Mouse (Mus musculus) heart, postnatal 0 days (tissue): ENCODE measurements around the gene Prelid3b.

Experiments used
- CTCF ChIP-seq: IDR thresholded peaks from 2 replicates; pipeline ENCODE4 v1.5.1; 2016; ENCODE audit warnings: antibody characterized with exemption, control low read depth, low read depth
- EP300 ChIP-seq: IDR thresholded peaks from 2 replicates; pipeline ENCODE4 v1.6.1; 2016; ENCODE audit warnings: antibody characterized with exemption, low read depth

DNA sequence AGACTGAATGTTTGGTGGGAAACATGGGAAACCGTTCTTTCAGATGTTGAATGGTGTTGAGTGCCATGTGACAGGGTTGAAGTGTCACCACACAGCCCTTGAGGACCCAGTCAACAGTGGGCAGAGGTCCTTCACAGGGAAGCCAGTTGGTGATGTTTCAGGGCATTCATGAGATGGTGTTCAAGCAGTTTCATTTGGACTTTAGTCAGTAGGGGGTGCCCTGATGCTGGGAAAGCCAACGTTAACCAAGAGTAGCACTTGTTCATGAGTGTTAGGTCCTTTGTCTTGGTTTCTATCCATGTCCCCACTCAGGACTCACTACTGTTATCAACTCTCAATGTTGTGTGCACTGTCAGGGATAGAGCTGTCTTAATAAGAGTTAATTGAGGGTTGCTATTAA, 20.0 kb upstream of the Prelid3b start:
- TF ChIP-seq CTCF, result peak; percentile 23; the same call in 1 of the 2 replicates
- TF ChIP-seq EP300, result no peak
